Mouse (Mus musculus) neural tube, embryonic 14.5 days (tissue): Measurements from ENCODE around the gene Smg7. TPM values are rescaled to one million over a fixed set of nuclear protein-coding genes. Genes with fewer than 3 reads are reported as not detected.
"Not testable (repeated sequence)": the region's sequence is repeated elsewhere in the genome, so short reads cannot be mapped to it uniquely, and the experiment has no call there.

Experiments
- ATAC-seq: fragments of 200-750 bp; cut with Nextera tagmentation; 2 replicates; pipeline ENCODE4 v1.8.0; 2017; ENCODE audit warnings: low read depth, mild to moderate bottlenecking, moderate TSS enrichment, moderate library complexity
- H3K27ac ChIP-seq: fragments of 300-500 bp; sonication (generic); 2 replicates; pipeline ENCODE4 v1.5.1; 2014; ENCODE audit warnings: low read depth, mild to moderate bottlenecking, control low read depth, low read length, moderate library complexity, mixed read lengths
- H3K27me3 ChIP-seq: fragments of 300-500 bp; sonication (generic); 2 replicates; pipeline ENCODE4 v1.6.1; 2014; ENCODE audit warnings: low read length; ENCODE audit not compliant: control insufficient read depth, insufficient read depth
- H3K36me3 ChIP-seq: fragments of 300-500 bp; sonication (generic); 2 replicates; pipeline ENCODE4 v1.6.1; 2014; ENCODE audit warnings: low read length, mixed read lengths; ENCODE audit not compliant: control insufficient read depth, insufficient read depth
- H3K4me1 ChIP-seq: fragments of 300-500 bp; sonication (generic); 2 replicates; pipeline ENCODE4 v1.6.1; 2014; ENCODE audit warnings: low read length; ENCODE audit not compliant: control insufficient read depth, insufficient read depth
- H3K4me2 ChIP-seq: fragments of 300-500 bp; sonication (generic); 2 replicates; pipeline ENCODE4 v1.6.1; 2014; ENCODE audit warnings: mild to moderate bottlenecking, low read depth, low read length, control low read depth
- H3K4me3 ChIP-seq: fragments of 300-500 bp; sonication (generic); 2 replicates; pipeline ENCODE4 v1.5.1; 2014; ENCODE audit warnings: low read depth, low read length, control low read depth, mixed read lengths
- H3K9ac ChIP-seq: fragments of 300-500 bp; sonication (generic); replicated peaks from 2 replicates; pipeline ENCODE4 v1.6.1; 2014; ENCODE audit warnings: low read depth, mild to moderate bottlenecking, control low read depth, low read length, mixed read lengths
- H3K9me3 ChIP-seq: fragments of 300-500 bp; sonication (generic); 2 replicates; pipeline ENCODE4 v1.6.1; 2016; ENCODE audit warnings: low read length; ENCODE audit not compliant: control insufficient read depth
- WGBS: fragments of 180-500 bp; shearing (Covaris S2); extraction: QIAGEN DNeasy Blood & Tissue Kit; methylation state at CpG from one replicate; pipeline ENCODE4 v1.1.7; 2014; 5-methylcytosine and 5-hydroxymethylcytosine counted together
- polyA plus RNA-seq: library from polyadenylated mRNA; unstranded; fragments of >200 nt; fragmentation: Nextera tagmentation; extraction: Ambion mirVana; gene quantifications from 2 replicates; pipeline ENCODE4 v1.2.1, GENCODE M21; 2014

Smg7 gene
- polyA plus RNA-seq, 1 experiment from 2014 or later, result 43.7 TPM

DNA sequence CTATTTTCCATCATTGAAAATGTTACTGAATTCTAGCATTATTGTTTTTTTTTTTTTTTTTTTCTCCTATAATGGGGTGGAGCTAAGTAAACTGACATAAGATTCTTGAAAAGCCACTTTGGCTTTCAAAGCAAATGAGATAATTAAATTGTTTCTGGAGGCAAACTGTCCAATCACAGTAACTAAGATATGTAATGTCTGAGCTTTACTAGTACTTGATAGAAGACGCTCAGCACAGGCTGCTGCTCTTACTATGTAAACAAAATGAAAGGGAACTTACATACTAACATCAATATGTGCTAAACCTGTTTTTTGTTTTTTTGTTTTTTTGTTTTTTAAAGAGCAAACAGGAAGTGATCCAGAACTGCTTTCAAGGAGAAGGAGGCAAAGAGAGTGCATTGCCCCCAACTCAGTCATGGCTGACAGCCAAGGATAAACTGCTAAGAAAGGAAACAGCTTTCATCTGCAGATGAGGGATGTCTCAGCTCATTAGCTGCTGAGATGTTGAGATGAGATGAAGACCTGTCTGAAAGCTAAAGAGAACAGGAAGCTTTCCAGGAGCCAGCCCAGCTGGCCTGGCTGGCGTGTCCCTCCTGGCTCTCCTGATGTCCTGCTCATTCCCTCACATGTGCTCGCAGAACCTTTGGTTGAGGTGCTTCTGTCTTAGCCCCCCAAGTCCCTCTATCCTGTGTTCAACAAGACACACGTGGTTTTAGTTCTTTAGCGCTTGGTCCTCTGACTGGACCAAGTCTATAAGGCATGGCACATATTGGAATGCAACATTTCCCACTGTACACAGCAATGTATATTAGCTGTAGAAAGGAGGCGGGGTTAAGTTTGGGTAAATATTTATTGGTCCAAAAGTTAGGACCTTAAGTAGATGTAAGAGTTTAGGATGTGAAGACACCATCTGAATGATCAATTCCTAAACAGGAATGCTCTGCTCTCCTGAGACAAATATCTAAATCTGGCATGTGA lies 11.3 kb upstream of the Smg7 start:
- Histone ChIP-seq H3K4me2 (no peak overlapping the region), H3K9ac (no peak overlapping the region), H3K36me3 (no peaks in the 10 kb centered on the region), H3K4me3 (no peak overlapping the region), H3K27ac (no peak overlapping the region), H3K4me1 (no peaks in the 10 kb centered on the region), H3K27me3 (no peaks in the 10 kb centered on the region), H3K9me3 (no peaks in the 10 kb centered on the region)
- no peak for ATAC-seq
- WGBS, result 81% methylated on average over 6 of the region's 6 CpGs

DNA sequence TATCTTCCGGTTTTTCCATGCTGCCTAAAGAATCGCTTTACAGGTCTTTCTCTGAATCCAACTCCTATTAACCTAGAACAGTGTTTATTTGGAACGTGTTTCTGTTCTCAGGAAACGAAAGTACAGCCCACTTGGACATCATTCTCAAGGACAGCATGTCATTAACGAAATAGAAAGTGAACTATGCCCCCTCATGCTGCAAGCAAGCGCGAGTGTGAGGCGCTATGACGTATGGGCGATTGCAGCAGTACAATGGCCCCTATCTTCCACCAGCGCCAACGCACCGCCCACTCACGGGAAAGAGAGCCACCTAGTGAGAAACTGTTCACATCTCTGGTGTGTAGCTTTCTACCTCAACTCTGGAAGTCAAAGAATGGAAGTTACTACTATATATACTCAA lies 2.0 kb upstream of the Smg7 start:
- under 1% methylated on average over 14 of the region's 14 CpGs for WGBS
- Histone ChIP-seq H3K4me2 (peak overlapping the region; percentile 99), H3K27me3 (no peaks in the 10 kb centered on the region; the same call in 1 of the 2 replicates), H3K36me3 (no peaks in the 10 kb centered on the region), H3K4me3 (peak overlapping the region; percentile 31), H3K4me1 (peaks cover 5% of the 10 kb centered on the region), H3K27ac (peak overlapping the region; percentile 82), H3K9me3 (no peaks in the 10 kb centered on the region), H3K9ac (no peak overlapping the region; the same call in 1 of the 2 replicates)
- ATAC-seq, result peak; percentile 45

DNA sequence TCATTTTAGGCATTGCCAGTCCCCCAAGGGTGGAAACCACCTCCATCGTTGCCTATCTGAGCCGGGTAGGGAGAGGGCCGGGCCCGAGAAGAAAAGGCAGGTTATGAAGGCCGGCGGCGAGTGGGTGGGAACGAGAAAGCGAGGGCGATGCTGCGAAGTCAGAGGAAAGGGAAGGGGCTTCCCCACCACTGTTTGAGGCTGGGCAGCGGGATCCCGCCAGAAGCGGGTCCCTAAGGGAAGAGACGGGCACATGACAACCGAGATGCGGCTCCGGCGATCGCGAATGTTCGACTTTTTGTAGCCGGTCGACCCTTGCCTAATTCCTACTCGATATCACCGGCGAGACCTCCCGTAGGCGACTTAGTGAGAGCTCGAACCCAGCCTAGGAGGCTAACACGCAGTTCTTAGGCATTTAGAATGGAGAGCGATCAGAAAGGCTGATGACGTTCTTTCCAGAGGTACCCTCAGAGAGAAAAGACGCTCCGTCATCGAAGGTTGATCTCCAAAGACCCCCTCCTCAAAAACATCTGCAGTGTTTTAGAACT lies 1.2 kb upstream of the Smg7 start:
- peak overlapping the region; percentile 94 for H3K9ac ChIP-seq
- under 1% methylated on average over 36 of the region's 36 CpGs for WGBS
- no peaks in the 10 kb centered on the region for H3K9me3 ChIP-seq
- H3K36me3 ChIP-seq, result no peaks in the 10 kb centered on the region
- peak overlapping the region; percentile 88 for H3K4me3 ChIP-seq
- H3K27ac ChIP-seq, result peak overlapping the region; percentile 99
- H3K4me1 ChIP-seq, result peaks cover 5% of the 10 kb centered on the region
- peak overlapping the region; percentile 99 for H3K4me2 ChIP-seq
- H3K27me3 ChIP-seq, result no peaks in the 10 kb centered on the region; the same call in 1 of the 2 replicates
- ATAC-seq, result peak; percentile 26

DNA sequence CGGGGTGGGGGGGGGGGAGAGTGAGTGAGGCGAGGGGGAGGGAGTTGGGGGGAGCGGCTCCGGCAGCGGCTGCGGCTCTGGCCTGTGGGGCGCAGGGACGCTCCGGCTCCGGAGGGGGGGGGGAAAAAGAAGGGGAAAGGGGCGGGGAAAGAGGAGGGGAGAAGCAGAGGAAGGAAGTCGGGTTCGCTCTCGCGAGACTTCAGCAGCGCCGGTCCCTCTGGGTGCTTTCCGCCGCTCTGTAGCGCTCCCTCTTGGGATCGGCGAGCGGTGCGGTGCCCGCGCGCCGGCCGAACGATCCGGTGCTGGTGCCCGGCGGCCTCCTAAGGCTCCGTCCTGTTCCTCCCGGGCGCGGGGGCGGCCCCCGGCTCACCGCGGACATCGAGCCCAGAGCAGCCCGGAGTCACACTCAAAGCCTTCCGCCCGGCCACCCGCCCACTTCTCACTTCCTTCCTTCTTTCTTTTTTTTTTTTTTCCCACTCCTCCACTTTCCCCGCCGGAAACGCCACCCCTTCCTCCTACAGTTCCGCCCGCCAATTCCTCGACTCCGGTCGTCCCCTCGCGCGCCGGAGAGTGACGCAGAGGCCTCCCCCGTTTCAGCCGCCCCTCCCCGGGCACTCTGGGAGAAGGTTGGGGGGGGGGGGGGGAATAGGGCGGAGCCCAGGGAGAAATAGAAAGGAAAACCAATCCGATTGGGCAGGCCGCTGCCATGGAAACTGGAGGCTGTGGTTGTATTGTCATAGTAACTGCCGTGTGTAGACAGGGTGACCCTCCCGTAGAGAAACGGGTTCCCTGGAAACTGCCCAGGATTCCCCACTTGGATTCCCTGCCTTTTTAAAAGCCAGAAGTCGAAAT lies 445 bp upstream of the Smg7 start:
- Histone ChIP-seq H3K9ac (peak overlapping the region; percentile 94), H3K9me3 (no peaks in the 10 kb centered on the region)
- under 1% methylated on average over 55 of the region's 69 CpGs for WGBS

DNA sequence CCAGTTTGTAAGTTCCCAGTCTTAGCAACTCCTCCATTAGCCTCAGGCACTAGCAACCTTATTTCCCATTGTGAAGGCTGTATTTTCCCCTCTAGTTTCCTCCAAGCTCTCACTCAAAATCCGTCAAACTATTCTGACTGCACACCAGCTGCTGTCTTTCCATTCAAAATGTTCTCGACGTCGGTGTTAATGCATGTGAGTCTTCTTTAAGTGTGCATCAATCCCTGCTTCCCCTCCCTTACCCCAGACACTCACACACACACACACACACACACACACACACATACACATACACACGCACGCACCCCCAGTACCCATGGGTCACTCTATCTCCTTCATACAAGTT lies 1.1 kb downstream of the Smg7 start:
- Histone ChIP-seq H3K36me3 (no peaks in the 10 kb centered on the region), H3K4me3 (peak overlapping the region; percentile 88), H3K9ac (peak overlapping the region; percentile 94), H3K27ac (peak overlapping the region; percentile 99; the same call in 1 of the 2 replicates), H3K4me2 (peak overlapping the region; percentile 86), H3K9me3 (no peaks in the 10 kb centered on the region), H3K4me1 (peaks cover 5% of the 10 kb centered on the region), H3K27me3 (no peaks in the 10 kb centered on the region; the same call in 1 of the 2 replicates)
- WGBS, result 2% methylated on average over 6 of the region's 6 CpGs
- ATAC-seq, result no peak

More for the DNA sequence above, 445 bp upstream of the Smg7 start:
- ATAC-seq, result peak; percentile 90
- Histone ChIP-seq H3K4me2 (peak overlapping the region; percentile 99), H3K4me1 (peaks cover 5% of the 10 kb centered on the region), H3K36me3 (no peaks in the 10 kb centered on the region), H3K27me3 (no peaks in the 10 kb centered on the region; the same call in 1 of the 2 replicates), H3K4me3 (peak overlapping the region; percentile 88), H3K27ac (peak overlapping the region; percentile 99)

DNA sequence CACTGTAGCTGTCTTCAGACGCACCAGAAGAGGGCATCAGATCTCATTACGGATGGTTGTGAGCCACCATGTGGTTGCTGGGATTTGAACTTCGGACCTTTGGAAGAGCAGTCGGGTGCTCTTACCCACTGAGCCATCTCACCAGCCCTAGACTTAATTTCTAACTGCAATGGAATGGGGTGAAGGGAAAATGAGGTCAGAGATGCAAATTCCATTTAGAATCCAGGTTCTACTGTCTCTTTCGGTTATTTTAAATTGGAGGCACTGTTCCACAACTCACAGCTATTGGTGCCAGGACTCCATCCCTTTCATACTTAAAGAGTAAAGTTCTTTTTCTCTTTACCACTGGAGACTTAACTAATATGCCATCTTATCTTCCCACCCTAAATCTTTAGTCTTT lies 14.4 kb downstream of the Smg7 start:
- H3K27ac ChIP-seq, H3K36me3 ChIP-seq, ATAC-seq, H3K4me2 ChIP-seq, H3K4me1 ChIP-seq, H3K27me3 ChIP-seq, H3K9ac ChIP-seq, H3K4me3 ChIP-seq, H3K9me3 ChIP-seq: not testable (repeated sequence)
- WGBS, result 95% methylated on average over 3 of the region's 5 CpGs

DNA sequence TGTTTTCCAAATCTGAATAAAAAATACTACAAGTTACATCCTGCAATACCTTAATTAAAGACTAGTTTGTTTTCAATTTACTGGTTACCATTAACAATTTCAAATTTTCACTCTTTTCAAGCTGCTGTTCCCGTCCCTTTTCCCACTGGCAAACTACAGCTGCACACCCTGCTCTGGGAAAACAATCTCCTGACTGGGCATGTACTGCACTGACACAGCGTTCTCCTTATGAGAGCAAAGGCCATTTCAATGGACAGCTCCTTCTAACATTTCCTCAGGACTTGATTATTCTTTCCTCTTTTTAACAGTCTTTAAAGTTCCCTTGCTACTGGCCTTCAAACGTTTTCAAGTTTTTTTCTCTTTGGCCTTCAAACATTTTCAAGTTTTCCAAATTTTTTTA lies 31.4 kb downstream of the Smg7 start:
- no peak overlapping the region for H3K4me2 ChIP-seq
- 84% methylated on average over 3 of the region's 3 CpGs for WGBS
- ATAC-seq, result no peak
- no peaks in the 10 kb centered on the region for H3K9me3 ChIP-seq
- H3K36me3 ChIP-seq, result peaks cover 8% of the 10 kb centered on the region
- no peak overlapping the region for H3K4me3 ChIP-seq
- H3K27ac ChIP-seq, result no peak overlapping the region
- H3K9ac ChIP-seq, result no peak overlapping the region
- H3K27me3 ChIP-seq, result no peaks in the 10 kb centered on the region
- H3K4me1 ChIP-seq, result peaks cover 4% of the 10 kb centered on the region; the same call in 1 of the 2 replicates

DNA sequence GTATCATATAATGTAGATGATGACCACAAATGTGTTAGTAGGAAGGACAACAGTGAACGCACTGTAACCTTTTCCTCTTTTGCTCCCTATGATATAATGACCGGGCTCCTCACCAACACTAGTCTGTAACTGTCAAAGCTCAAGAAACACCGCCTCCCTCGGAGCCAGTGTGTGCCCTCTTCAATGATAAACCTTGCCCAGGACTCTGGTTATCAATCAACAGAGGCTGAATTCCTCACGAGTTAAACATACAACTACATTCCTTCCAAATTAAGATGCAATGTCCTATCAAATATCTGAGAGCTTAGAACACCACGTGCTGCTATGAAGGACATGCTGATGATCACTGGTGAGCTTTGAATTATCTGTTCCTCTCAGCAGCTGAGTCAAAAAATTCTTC lies 32.5 kb downstream of the Smg7 start:
- Histone ChIP-seq H3K36me3 (peaks cover 12% of the 10 kb centered on the region), H3K9me3 (no peaks in the 10 kb centered on the region), H3K27me3 (no peaks in the 10 kb centered on the region), H3K4me1 (peaks cover 4% of the 10 kb centered on the region; the same call in 1 of the 2 replicates), H3K9ac (no peak overlapping the region), H3K4me3 (no peak overlapping the region), H3K27ac (no peak overlapping the region), H3K4me2 (no peak overlapping the region)
- WGBS, result 91% methylated on average over 6 of the region's 6 CpGs
- ATAC-seq, result no peak
